Mouse (Mus musculus) spleen, adult 2 months (tissue): ENCODE data around the gene Ccdc149. TPM values are rescaled to one million over a fixed set of nuclear protein-coding genes. Genes with fewer than 3 reads are reported as not detected.

ENCODE experiments used
- DNase-seq, 2 experiments: peaks; one replicate each; pipeline versions ENCODE4 v3.0.0 to v3.0.0-alpha.2; 2012 to 2021; ENCODE audit warnings: low spot score in 2 of 2, low read depth in 1 of 2
- H3K27ac ChIP-seq: fragments of 200-500 bp; 2 replicates; pipeline ENCODE4 v1.5.1; 2012; ENCODE audit warnings: low read length, inconsistent platforms; ENCODE audit not compliant: insufficient read depth
- H3K27me3 ChIP-seq: fragments of 200-500 bp; 2 replicates; pipeline ENCODE4 v1.6.1; 2012; ENCODE audit warnings: mild to moderate bottlenecking, moderate library complexity, low read length, inconsistent platforms; ENCODE audit not compliant: control insufficient read depth, insufficient read depth
- H3K36me3 ChIP-seq: fragments of 200-500 bp; 2 replicates; pipeline ENCODE4 v1.6.1; 2012; ENCODE audit warnings: mild to moderate bottlenecking, low read length, inconsistent platforms; ENCODE audit not compliant: control insufficient read depth, insufficient read depth
- H3K4me1 ChIP-seq: fragments of 200-500 bp; 2 replicates; pipeline ENCODE4 v1.6.1; 2011; ENCODE audit warnings: inconsistent platforms; ENCODE audit not compliant: control insufficient read depth, insufficient read depth, insufficient read length
- H3K4me3 ChIP-seq: fragments of 200-500 bp; 2 replicates; pipeline ENCODE4 v1.5.1; 2011; ENCODE audit warnings: mild to moderate bottlenecking, inconsistent platforms; ENCODE audit not compliant: insufficient read depth, insufficient read length; ENCODE audit errors: extremely low read depth
- CTCF ChIP-seq: fragments of 200-500 bp; IDR thresholded peaks from 2 replicates; pipeline ENCODE4 v1.5.1; 2011; ENCODE audit warnings: mild to moderate bottlenecking, inconsistent platforms; ENCODE audit not compliant: insufficient read depth, insufficient read length, insufficient replicate concordance; ENCODE audit errors: extremely low read depth
- POLR2A ChIP-seq: fragments of 200-500 bp; IDR thresholded peaks from 2 replicates; pipeline ENCODE4 v1.6.1; 2011; ENCODE audit warnings: low read depth, low read length, inconsistent platforms
- WGBS: fragments of 180-500 bp; shearing (Covaris S2); methylation state at CpG from one replicate; pipeline ENCODE4 v1.1.7; 2018; 5-methylcytosine and 5-hydroxymethylcytosine counted together
- polyA plus RNA-seq: library from polyadenylated mRNA; depleted of rRNA; stranded (reverse); fragments of >200 nt; gene quantifications from 2 replicates; pipeline ENCODE4 v1.2.3, GENCODE M21; 2012

Ccdc149 gene
- polyA plus RNA-seq, 1 experiment: 0.40 TPM

DNA sequence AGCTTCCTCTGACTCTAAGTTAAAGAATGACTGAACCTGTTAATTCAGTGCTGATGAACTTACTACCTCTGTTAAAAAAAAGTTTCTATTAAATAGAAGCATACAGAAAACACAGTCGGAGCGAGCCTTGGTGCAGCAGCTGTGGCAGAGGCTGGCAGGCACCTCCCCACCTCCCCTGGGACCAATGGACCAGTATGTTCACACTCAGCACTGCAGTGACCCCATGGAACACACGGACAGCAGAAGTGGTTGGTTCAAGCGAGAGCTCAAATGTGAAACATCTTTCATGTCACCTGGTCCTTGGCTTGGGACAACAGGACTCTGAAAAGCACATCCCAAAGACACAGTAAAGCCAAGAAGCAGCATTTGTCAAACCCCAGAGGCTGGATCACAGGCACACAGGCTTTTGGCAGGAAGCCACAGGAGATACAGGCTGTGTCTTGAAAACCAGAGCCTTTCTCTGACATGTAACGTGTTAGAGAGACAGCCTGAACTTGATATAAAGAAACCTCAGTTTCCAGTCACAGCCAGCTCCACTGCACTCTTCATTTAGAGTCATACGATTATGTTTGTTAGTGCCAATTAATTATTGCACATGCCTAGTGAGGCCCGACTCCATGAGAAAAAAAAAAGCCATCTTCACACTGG is 62.5 kb downstream of the Ccdc149 start:
- Histone ChIP-seq H3K27ac (no peak overlapping the region), H3K27me3 (no peaks in the 10 kb centered on the region), H3K36me3 (no peaks in the 10 kb centered on the region), H3K4me1 (no peaks in the 10 kb centered on the region), H3K4me3 (no peak overlapping the region)
- no peak for TF ChIP-seq POLR2A
- no peak for TF ChIP-seq CTCF
- DNase-seq: no peak
- 79% methylated on average over 7 of the region's 7 CpGs for WGBS

DNA sequence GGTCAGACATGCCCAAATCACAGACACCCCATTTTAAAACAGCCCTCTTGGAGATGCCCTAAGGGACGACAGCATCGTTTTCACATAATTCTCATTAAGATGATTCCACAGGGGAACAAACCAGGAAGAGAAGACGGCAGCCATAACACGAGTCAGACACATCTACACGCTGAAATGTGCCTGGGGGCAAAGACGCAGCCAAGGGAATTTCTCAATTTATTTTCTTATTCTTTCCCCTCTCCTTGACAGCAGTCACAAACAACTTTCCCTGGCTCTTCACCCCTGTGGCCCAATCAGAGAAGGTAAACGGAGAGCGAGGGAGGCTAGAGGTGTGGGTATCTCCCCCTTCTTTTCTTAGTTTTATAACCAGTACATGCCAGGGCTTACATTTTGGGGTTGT is 66.9 kb downstream of the Ccdc149 start:
- H3K36me3 ChIP-seq: no peaks in the 10 kb centered on the region
- no peaks in the 10 kb centered on the region for H3K4me1 ChIP-seq
- WGBS: 93% methylated on average over 8 of the region's 8 CpGs
- DNase-seq: no peak
- no peak overlapping the region for H3K27ac ChIP-seq
- no peak overlapping the region for H3K4me3 ChIP-seq
- no peaks in the 10 kb centered on the region for H3K27me3 ChIP-seq
- TF ChIP-seq POLR2A: no peak

DNA sequence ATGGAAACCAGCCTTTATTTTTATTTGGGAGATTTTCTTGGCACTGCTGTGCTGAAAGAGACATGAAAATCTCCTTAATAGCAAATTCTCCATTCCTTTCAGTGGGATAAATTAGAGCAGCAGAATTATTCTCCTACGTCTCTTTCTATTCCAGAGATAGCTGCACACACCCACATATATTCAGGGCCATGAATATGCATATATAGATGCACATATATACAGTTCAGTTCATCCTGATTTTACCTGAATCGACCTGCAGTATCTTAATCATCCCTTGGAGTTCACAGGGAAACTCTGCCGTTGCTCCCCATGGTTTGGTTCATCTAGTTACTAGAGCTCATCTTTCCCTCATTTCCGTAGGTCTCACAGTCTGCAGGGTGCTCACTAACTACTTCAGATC is 77.6 kb downstream of the Ccdc149 start:
- Histone ChIP-seq H3K36me3 (no peaks in the 10 kb centered on the region), H3K27me3 (no peaks in the 10 kb centered on the region), H3K4me3 (no peak overlapping the region), H3K27ac (no peak overlapping the region), H3K4me1 (no peaks in the 10 kb centered on the region)
- WGBS: 87% methylated on average over 4 of the region's 4 CpGs
- DNase-seq: no peak
- TF ChIP-seq POLR2A (no peak), CTCF (no peak)

DNA sequence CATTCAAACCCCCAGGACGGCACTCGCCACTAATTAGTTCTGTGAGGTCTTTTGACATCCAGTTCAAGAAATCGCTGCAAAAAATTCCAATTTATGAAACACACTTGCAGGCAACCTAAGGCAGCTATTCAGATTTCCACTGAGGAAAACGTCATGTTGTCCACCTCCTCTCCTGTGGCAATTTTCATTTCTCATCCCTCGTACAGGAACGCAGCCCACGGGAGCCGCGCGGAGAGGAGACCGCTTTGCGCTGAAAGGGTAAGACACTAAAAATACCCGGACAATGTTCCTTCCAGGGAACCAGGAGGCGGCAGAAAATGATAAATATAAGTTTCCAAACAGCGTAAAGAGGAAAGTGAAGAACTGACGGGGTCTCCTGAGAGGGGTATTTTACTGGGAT is 79.8 kb downstream of the Ccdc149 start:
- H3K36me3 ChIP-seq: no peaks in the 10 kb centered on the region
- no peaks in the 10 kb centered on the region for H3K27me3 ChIP-seq
- 89% methylated on average over 16 of the region's 16 CpGs for WGBS
- no peak overlapping the region for H3K27ac ChIP-seq
- TF ChIP-seq CTCF: no peak
- no peak for TF ChIP-seq POLR2A
- no peaks in the 10 kb centered on the region for H3K4me1 ChIP-seq
- DNase-seq: no peak
- no peak overlapping the region for H3K4me3 ChIP-seq

DNA sequence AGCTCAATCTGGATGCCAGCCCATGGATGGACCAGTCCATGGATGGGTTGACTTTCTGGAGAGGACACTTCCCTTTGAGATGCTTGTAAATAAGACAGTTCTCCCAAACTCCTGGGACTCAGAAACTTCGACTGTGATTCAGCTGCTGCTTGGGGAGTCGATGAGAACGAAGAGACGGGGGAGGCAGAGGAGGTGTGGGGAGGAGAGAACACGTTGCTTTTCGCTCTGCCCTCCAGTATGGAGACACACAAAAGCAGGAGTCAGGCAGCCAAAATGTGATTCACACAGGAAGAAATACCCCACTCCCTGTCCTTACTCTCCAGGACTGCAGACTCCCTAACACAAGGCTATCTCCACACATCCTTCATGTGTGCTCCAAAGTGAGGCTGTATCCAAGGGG is 80.9 kb downstream of the Ccdc149 start:
- H3K27me3 ChIP-seq: no peaks in the 10 kb centered on the region
- H3K4me1 ChIP-seq: no peaks in the 10 kb centered on the region
- no peak for DNase-seq
- no peaks in the 10 kb centered on the region for H3K36me3 ChIP-seq
- WGBS: 87% methylated on average over 6 of the region's 6 CpGs
- no peak overlapping the region for H3K27ac ChIP-seq
- H3K4me3 ChIP-seq: no peak overlapping the region
- TF ChIP-seq CTCF (no peak), POLR2A (no peak)

DNA sequence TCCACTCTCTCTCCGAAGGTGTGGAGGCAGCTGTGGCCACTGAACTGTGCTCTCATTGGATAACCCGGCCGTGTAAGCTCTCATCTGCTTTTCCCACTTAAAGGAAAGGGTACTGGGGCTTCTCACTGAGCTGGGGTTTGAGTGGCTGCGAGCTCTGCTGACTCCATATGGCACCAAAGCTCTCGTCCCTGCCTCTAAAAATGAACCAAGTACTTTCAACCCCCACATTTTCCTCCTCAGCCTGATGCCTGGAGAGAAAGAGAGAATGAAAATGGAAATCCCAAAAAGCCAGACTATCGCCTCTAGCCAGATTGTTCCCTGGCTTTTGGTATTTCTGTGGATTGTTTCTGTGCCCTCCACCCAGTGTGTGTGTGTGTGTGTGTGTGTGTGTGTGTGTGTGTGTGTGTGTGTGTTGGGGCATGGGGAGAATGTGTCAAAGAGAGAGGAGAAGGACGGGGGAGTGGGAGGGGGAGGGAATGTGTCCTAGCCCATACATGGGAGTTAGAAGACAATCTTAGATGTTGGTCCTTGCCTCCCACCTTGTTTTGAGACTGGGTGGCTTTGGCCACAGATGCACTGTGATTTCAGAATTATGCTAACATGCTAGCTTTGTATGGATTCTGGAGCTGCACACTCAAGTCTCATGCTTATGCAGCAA is 83.1 kb downstream of the Ccdc149 start:
- TF ChIP-seq CTCF (no peak), POLR2A (no peak)
- DNase-seq: no peak
- Histone ChIP-seq H3K4me3 (no peak overlapping the region), H3K27me3 (no peaks in the 10 kb centered on the region), H3K4me1 (no peaks in the 10 kb centered on the region), H3K36me3 (no peaks in the 10 kb centered on the region), H3K27ac (no peak overlapping the region)
- 89% methylated on average over 7 of the region's 7 CpGs for whole genome bisulfite sequencing

DNA sequence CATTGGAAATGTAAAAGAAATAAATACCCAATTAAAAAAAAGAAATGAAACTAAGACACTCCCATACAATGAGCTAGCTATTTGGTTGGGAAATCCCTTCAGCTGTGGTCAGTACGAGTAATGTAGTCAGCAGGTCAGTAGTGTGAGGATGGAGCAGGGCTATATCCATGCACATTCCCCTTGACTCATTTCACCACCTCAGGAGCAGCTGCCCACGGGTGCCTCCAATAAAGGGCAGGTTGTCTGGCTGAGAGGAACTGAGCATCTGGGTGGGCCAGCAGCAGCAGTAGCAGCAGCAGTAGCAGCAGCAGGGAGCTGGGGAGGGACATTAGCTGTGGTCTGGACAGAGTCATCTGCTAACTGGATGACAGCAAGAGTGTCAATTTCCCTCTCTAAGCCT is 85.3 kb downstream of the Ccdc149 start:
- DNase-seq: no peak
- no peaks in the 10 kb centered on the region for H3K36me3 ChIP-seq
- WGBS: 85% methylated on average over 2 of the region's 2 CpGs
- no peaks in the 10 kb centered on the region for H3K27me3 ChIP-seq
- no peaks in the 10 kb centered on the region for H3K4me1 ChIP-seq
- H3K4me3 ChIP-seq: no peak overlapping the region
- H3K27ac ChIP-seq: no peak overlapping the region
- TF ChIP-seq POLR2A (no peak), CTCF (no peak)
